ENCODE assay signal across 21 mouse cellular contexts in genomic region chr12:71566371-71566770, GRCm38 (mm10).
"Had no signal": no experiment of that assay in that cellular context is flagged by ENCODE, and none has a peak within 500 bp of the region (broad histone marks: within the 10 kb centered on the region; RNA-seq: fewer than 3 reads in every experiment).

No protein-coding gene starts in this region.

- H3K9ac ChIP-seq: liver, embryonic 14.5 days; lung, embryonic 15.5 days; midbrain, embryonic 12.5 days; neural tube, embryonic 13.5 days; neural tube, embryonic 15.5 days had no signal

- ATAC-seq: lung, postnatal 0 days had no signal

- H3K27ac ChIP-seq: liver, embryonic 14.5 days; lung, embryonic 15.5 days; macrophage; midbrain, embryonic 12.5 days; neural tube, embryonic 13.5 days; neural tube, embryonic 15.5 days had no signal

- H3K4me3 ChIP-seq: lung, embryonic 15.5 days; megakaryocyte, embryonic 14.5 days; midbrain, embryonic 12.5 days; myocyte; neural tube, embryonic 13.5 days; neural tube, embryonic 15.5 days had no signal

- DNase-seq: lung, adult 2 months; lung, postnatal 14 days; lung, postnatal 36 days; midbrain, embryonic 14.5 days; retina, postnatal 1 day; right cerebral cortex, adult 18-20 months; right cerebral cortex, postnatal 25 days; right cerebral cortex, postnatal 4 days; spleen, adult 18-20 months; thymus, adult 2 months; thymus, postnatal 25 days; thymus, postnatal 4 days had no signal

- H3K36me3 ChIP-seq: lung, embryonic 15.5 days; midbrain, embryonic 12.5 days; neural tube, embryonic 13.5 days; neural tube, embryonic 15.5 days had no signal

- H3K27me3 ChIP-seq: lung, embryonic 15.5 days; megakaryocyte, embryonic 14.5 days; neural tube, embryonic 13.5 days; neural tube, embryonic 15.5 days had no signal

- H3K4me2 ChIP-seq: lung, embryonic 15.5 days; midbrain, embryonic 12.5 days; neural tube, embryonic 13.5 days; neural tube, embryonic 15.5 days had no signal

- H3K9me3 ChIP-seq: lung, embryonic 15.5 days; midbrain, embryonic 12.5 days; neural tube, embryonic 13.5 days; neural tube, embryonic 15.5 days had no signal

- H3K4me1 ChIP-seq: lung, embryonic 15.5 days; megakaryocyte, embryonic 14.5 days had no signal
